In the genomic region with DNA sequence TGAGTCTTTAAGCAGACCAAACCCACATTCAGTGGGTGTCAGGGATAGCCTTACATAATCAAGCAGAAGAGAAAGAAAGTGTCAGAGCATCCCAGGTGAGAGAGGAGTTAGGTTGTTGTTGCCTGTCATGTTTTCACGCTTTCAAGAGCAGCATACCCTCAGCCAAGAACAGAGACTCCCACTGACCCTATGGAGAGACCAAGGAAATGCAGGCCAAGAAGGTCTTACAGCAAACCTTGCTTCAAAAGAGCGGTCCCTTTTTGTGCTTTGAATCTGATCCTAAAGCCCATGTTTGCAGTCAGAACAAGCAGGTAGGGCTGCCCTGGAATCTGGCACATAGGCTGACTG, we compare ENCODE assay signal across 8 mouse cellular contexts. TPM values are rescaled to one million over a fixed set of nuclear protein-coding genes. Genes with fewer than 3 reads are reported as not detected.
A peak's percentile ranks its signal among the peaks of the same experiment; 100 is the strongest.
DNase-seq lines count a peak whose midpoint lies in the region; ATAC-seq and TF ChIP-seq lines count a peak whose summit lies in the region.

No protein-coding gene starts in this region.

- peaks cover 11 to 22% of the 10 kb centered on the region in 2 experiments for H3K36me3 ChIP-seq in CH12.LX (replicated peaks in 1 of 2; ENCODE audit: control insufficient read depth in 1 of 2, insufficient read depth in 1 of 2, low read length in 1 of 2)
- no peaks in the 10 kb centered on the region for H3K36me3 ChIP-seq in forebrain, embryonic 12.5 days (replicated peaks)
- H3K36me3 ChIP-seq in kidney, embryonic 14.5 days (ENCODE audit: control insufficient read depth, insufficient read depth, low read length), result no peaks in the 10 kb centered on the region; the same call in 1 of the 2 replicates
- H3K36me3 ChIP-seq in myocyte (ENCODE audit: control insufficient read depth, insufficient read depth), result peaks cover 7% of the 10 kb centered on the region

- peak; percentile 33 for DNase-seq in cerebellum, adult 11-12 months
- no peak for DNase-seq in CH12.LX (ENCODE audit: extremely low read depth)
- no peak for DNase-seq in gastrocnemius, postnatal 4 days (ENCODE audit: low spot score in 2 of 2)
- DNase-seq in lung, postnatal 36 days, result no peak

- H3K27ac ChIP-seq in CH12.LX (ENCODE audit: insufficient read depth, low read depth), result no peak overlapping the region; the same call in 1 of the 2 replicates
- no peak overlapping the region for H3K27ac ChIP-seq in forebrain, embryonic 12.5 days
- H3K27ac ChIP-seq in kidney, embryonic 14.5 days (ENCODE audit: low read depth, low read length), result 0 out of 2 replicates have a peak overlapping the region, but pooled peaks have one; percentile 14

- no peak overlapping the region for H3K9ac ChIP-seq in CH12.LX (ENCODE audit: insufficient read depth, low read depth)
- no peak overlapping the region for H3K9ac ChIP-seq in forebrain, embryonic 12.5 days
- 0 out of 2 replicates have a peak overlapping the region, but pooled peaks have one; percentile 14 for H3K9ac ChIP-seq in kidney, embryonic 14.5 days (ENCODE audit: low read depth, low read length)

- no peaks in the 10 kb centered on the region for H3K9me3 ChIP-seq in CH12.LX (replicated peaks; ENCODE audit: low read length)
- no peaks in the 10 kb centered on the region for H3K9me3 ChIP-seq in forebrain, embryonic 12.5 days
- H3K9me3 ChIP-seq in kidney, embryonic 14.5 days (ENCODE audit: control insufficient read depth, low read length), result no peaks in the 10 kb centered on the region

- peaks cover 5 to 25% of the 10 kb centered on the region in 2 experiments; a peak in 3 of 4 replicates for H3K4me1 ChIP-seq in CH12.LX (ENCODE audit: control insufficient read depth in 1 of 2, insufficient read depth in 2 of 2)
- peaks cover 27% of the 10 kb centered on the region for H3K4me1 ChIP-seq in forebrain, embryonic 12.5 days
- H3K4me1 ChIP-seq in kidney, embryonic 14.5 days (ENCODE audit: control insufficient read depth, insufficient read depth, low read length), result peaks cover 15% of the 10 kb centered on the region; the same call in 1 of the 2 replicates

- ATAC-seq in cerebellum, adult (ENCODE audit: insufficient number of reproducible peaks, low FRiP score, low TSS enrichment), result no peak
- no peak for ATAC-seq in forebrain, embryonic 12.5 days (ENCODE audit: low FRiP score)
- no peak for ATAC-seq in kidney, embryonic 14.5 days (ENCODE audit: low FRiP score, low TSS enrichment)

- TF ChIP-seq POLR2A in CH12.LX (IDR thresholded peaks at IDR 0.05; ENCODE audit: low read depth, low read length) (no peak), myocyte (IDR thresholded peaks at IDR 0.05; ENCODE audit: insufficient read length, low read depth) (peak; percentile 33)

- dilution Hi-C loops in CH12.LX (cut with MboI; ENCODE audit: extremely low pct_ligation_motif_present, extremely low pct_unique_long_range_greater_than_20kb, low sequenced_read_pairs), result no loop called here

- TF ChIP-seq EP300 in CH12.LX (IDR thresholded peaks at IDR 0.05; ENCODE audit: low read length), result no peak

- no peak for TF ChIP-seq RAD21 in CH12.LX (IDR thresholded peaks at IDR 0.05; ENCODE audit: low read depth, low read length)

- H3K4me3 ChIP-seq in CH12.LX (replicated peaks in 1 of 3; ENCODE audit: low read depth in 2 of 3, low read length in 2 of 3, poor library complexity in 1 of 3), result no peak overlapping the region
- peak overlapping the region; percentile 16; the same call in 1 of the 2 replicates for H3K4me3 ChIP-seq in forebrain, embryonic 12.5 days (replicated peaks)
- H3K4me3 ChIP-seq in kidney, embryonic 14.5 days (ENCODE audit: low read length), result peak overlapping the region; percentile 95; the same call in 1 of the 2 replicates
- H3K4me3 ChIP-seq in myocyte, result peak overlapping the region; percentile 78

- no peak overlapping the region for H3ac ChIP-seq in myocyte (ENCODE audit: control insufficient read depth, insufficient read length)

- TF ChIP-seq CTCF in CH12.LX (conservative IDR thresholded peaks at IDR 0.05 in 1 of 2, IDR thresholded peaks at IDR 0.05 in 1 of 2; ENCODE audit: low read depth in 2 of 2, low read length in 2 of 2), result no peak

- H3K79me2 ChIP-seq in CH12.LX (replicated peaks; ENCODE audit: control insufficient read depth, extremely low read depth, insufficient read depth, poor library complexity, severe bottlenecking), result peaks cover 23% of the 10 kb centered on the region
- peaks cover 31% of the 10 kb centered on the region for H3K79me2 ChIP-seq in myocyte (ENCODE audit: control insufficient read depth, insufficient read depth)

- H3K4me2 ChIP-seq in CH12.LX (ENCODE audit: insufficient read depth, low read depth, poor library complexity, severe bottlenecking) (no peak overlapping the region), myocyte (ENCODE audit: low read depth) (peak overlapping the region; percentile 82)
- H3K4me2 ChIP-seq in forebrain, embryonic 12.5 days, result peak overlapping the region; percentile 72
- H3K4me2 ChIP-seq in kidney, embryonic 14.5 days (replicated peaks; ENCODE audit: low read depth, low read length), result peak overlapping the region; percentile 65

- in situ Hi-C loops in CH12.LX (cut with MboI; ENCODE audit: low pct_ligation_motif_present, low pct_unique_long_range_greater_than_20kb, low sequenced_read_pairs), result loop anchor here (10.0 kb wide), 2 partner anchors 182 to 382 kb away; no protein-coding TSS in a partner anchor

- H3K27me3 ChIP-seq in CH12.LX (replicated peaks), result no peaks in the 10 kb centered on the region
- H3K27me3 ChIP-seq in forebrain, embryonic 12.5 days, result no peaks in the 10 kb centered on the region
- no peaks in the 10 kb centered on the region for H3K27me3 ChIP-seq in kidney, embryonic 14.5 days (ENCODE audit: control insufficient read depth, insufficient read depth, low read length)
- no peaks in the 10 kb centered on the region for H3K27me3 ChIP-seq in myocyte (ENCODE audit: control insufficient read depth, insufficient read depth, insufficient read length)

- 61% methylated on average over 2 of the region's 2 CpGs for WGBS in forebrain, embryonic 12.5 days
- WGBS in kidney, embryonic 14.5 days, result 29% methylated on average over 2 of the region's 2 CpGs

TF ChIP-seq in CH12.LX, 34 proteins besides CTCF, POLR2A, EP300 and RAD21:
- TF ChIP-seq BHLHE40 (IDR thresholded peaks at IDR 0.05; ENCODE audit: low read depth, low read length) (no peak), POLR2AphosphoS2 (IDR thresholded peaks at IDR 0.05; ENCODE audit: low read depth, low read length) (no peak), CHD1 (IDR thresholded peaks at IDR 0.05; ENCODE audit: low read depth, low read length) (no peak), RCOR1 (conservative IDR thresholded peaks at IDR 0.05; ENCODE audit: low read depth, low read length) (no peak), CHD2 (IDR thresholded peaks at IDR 0.05; ENCODE audit: low read length) (0 out of 2 replicates have a peak, but pooled peaks have one; percentile 6), KAT2A (IDR thresholded peaks at IDR 0.05; ENCODE audit: insufficient replicate concordance, low read length) (no peak), ELF1 (IDR thresholded peaks at IDR 0.05; ENCODE audit: low read depth, low read length) (no peak), SIN3A (IDR thresholded peaks at IDR 0.05; ENCODE audit: low read length) (no peak), MYC (IDR thresholded peaks at IDR 0.05; ENCODE audit: low read depth, low read length) (no peak)

TF ChIP-seq in myocyte, 11 proteins besides CTCF, POLR2A, EP300 and RAD21:
- peak; percentile 77 for TF ChIP-seq POLR2AphosphoS2 (IDR thresholded peaks at IDR 0.05; ENCODE audit: insufficient read length, low read depth)
- no peak for TF ChIP-seq MYOG (IDR thresholded peaks at IDR 0.05; ENCODE audit: control insufficient read depth in 1 of 3, insufficient read depth in 1 of 3, insufficient read length in 2 of 3, low read depth in 2 of 3)
- TF ChIP-seq USF1 (IDR thresholded peaks at IDR 0.05; ENCODE audit: low read depth), result no peak

RNA-seq across cellular contexts. Expression of a gene that starts 3.3 kb away (rescaled TPM):
- total RNA-seq in CH12.LX (2012; rRNA removed), result 25.3 and 28.6 TPM in 2 replicates
- 22.6 and 23.7 TPM in 2 replicates for total RNA-seq in CH12.LX (2014; rRNA removed)
- polyA plus RNA-seq in CH12.LX (2012; ENCODE audit: insufficient read length, low read depth), result 119 and 149 TPM in 2 replicates
- 67.6 and 74.3 TPM in 2 replicates for polyA plus RNA-seq in forebrain, embryonic 12.5 days (2016; fragmentation: Nextera tagmentation; extraction: Ambion mirVana)
- 76.0 and 83.5 TPM in 2 replicates for polyA plus RNA-seq in kidney, embryonic 14.5 days (2014; fragmentation: Nextera tagmentation; extraction: Ambion mirVana)
- polyA plus RNA-seq in myocyte (2012; fragmentation: generic; extraction: Trizol), result 70.4 TPM
- 10 to 100 TPM; 37.6 to 41.5 TPM for total RNA-seq in gastrocnemius, postnatal 4 days (2021)

Comparison
In these comparisons a context has a peak if more than half of its experiments do, and no peak if none do; other contexts are left out.
1. H3K4me3 ChIP-seq: peak in forebrain, embryonic 12.5 days (single experiment), kidney, embryonic 14.5 days (single experiment) and myocyte (single experiment); none in CH12.LX (0 of 3).